Mouse (Mus musculus): ENCODE measurements around the gene Kank4.
"Not testable (repeated sequence)": the region's sequence is repeated elsewhere in the genome, so short reads cannot be mapped to it uniquely, and the experiment has no call there.

Kank4 gene

DNA sequence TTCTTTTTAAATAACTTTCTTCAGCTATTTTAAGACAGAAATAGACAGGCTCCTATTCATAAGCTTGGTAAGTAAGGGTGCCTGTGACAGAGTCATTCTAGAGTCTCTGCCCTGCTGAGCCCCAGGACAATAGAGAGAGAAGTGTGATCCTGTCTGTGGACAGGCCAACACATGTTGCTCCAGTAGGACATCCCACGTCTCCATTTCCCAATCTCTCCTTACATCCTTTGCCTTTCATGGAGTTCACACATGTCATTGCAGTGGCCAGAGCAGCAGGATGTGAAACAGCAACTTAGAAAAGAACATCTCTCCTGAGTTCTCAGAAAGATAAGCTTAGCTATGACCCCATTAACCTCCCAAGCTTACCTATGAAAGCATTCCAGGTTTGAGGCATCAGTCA is 14.4 kb upstream of the Kank4 start:
- DNase-seq (ENCODE audit: low spot score in 2 of 2) = no peak

DNA sequence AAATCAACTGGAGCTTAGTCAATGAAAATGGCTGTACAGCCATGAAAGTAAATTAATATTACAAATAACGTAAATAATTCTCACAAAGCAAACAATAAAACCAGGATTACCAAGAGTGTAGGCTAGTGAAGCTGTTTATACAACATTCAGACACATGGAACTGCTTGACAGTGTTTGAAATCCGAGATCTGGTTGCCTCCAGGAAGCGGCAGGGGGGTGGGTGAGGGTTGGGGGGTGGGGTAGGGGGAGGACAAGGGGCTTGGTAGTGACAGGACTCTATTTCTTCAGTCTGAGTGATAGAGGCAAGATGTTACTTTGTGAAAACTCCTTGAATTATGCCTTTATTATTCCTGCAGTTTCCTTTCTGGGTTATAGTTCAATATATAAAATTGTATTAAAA is 9.4 kb upstream of the Kank4 start:
- no peak for DNase-seq (ENCODE audit: low spot score in 2 of 2)

DNA sequence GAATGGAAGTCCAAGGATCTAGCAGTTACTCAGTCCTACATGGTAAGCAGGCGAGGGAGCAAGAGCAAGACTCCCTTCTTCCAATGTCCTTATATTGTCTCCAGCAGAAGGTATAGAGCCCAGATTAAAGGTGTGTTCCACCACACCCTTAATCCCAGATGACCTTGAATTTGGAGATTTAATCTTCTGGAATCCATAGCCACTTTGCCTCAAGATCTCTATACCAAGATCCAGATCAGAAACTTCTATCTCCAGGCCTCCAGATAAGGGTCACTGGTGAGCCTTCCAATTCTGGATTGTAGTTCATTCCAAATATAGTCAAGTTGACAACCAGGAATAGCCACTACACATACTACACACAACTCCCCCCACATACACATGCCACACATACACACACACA is 6.4 kb upstream of the Kank4 start, which contains the start of gene I0C0044D17Rik:
Gene I0C0044D17Rik (minus strand): TSS at position 101 of the 400 bp plus-strand sequence.
- not testable (repeated sequence) for DNase-seq (ENCODE audit: low spot score in 2 of 2)

DNA sequence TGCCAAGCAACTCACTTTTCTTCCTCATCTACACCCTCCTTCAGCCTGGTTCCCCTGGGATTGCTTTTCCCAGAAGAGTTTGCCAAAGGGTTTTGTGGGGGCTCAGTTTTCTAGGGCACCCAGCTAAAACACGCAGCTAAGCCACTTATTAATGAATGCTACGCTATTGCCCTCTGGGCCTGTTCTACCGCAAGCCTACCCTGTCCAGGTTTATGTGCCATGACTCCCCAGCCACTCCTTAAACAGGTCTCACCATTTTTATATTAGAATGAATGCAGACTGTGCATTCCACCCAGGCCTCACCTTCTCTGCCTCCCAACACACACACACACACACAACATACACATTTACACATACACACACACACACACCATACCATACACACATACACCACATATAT is 5.7 kb upstream of the Kank4 start:
- no peak for DNase-seq (ENCODE audit: low spot score in 2 of 2)

DNA sequence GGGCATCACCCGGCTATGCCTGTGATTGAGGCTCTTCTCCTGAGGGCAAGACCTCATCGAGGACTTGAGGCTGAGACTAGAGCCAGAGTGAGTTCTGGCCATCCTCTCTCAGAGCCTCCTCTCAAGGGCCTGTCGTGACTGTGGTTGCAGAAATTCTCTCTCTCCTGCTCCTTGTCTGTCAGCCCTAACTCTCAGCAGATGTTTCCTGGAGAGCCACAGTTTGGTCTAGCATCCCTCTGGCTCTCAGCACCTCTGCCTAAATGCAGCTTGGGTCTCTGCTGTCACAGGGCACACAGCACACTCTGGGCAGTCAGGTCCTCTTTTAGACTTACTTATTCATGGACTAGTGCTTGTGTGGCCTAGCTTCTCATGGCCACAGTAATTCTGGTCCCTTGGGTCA is 5.1 kb upstream of the Kank4 start:
- no peak for DNase-seq (ENCODE audit: low spot score in 2 of 2)

DNA sequence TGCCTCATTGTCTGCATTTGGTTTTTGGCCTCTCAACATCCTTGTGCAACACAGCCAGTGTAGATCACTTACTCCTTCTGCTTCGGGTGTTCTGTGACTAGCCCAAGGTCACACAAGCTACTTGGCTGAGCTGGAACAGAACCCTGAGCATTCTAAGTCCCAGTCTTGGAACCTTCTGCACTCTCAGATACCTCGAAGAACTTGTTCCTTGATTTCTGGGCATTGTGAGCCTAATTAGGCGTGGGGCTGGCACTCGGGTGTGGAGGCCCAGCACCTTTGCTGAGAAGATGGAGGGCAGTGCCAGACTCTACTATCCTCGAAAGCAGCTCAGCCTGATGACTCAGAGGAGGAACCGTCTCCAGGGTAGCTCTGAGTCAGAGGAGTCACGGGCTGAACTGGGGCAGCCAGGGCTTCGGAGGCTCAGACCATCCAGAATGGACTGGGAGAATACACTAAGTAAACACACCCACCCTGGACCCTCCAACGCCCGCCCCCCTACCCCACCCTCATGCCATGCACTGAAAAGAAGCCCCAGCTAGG is 1.9 kb upstream of the Kank4 start:
- no peak for DNase-seq (ENCODE audit: low spot score in 2 of 2)

DNA sequence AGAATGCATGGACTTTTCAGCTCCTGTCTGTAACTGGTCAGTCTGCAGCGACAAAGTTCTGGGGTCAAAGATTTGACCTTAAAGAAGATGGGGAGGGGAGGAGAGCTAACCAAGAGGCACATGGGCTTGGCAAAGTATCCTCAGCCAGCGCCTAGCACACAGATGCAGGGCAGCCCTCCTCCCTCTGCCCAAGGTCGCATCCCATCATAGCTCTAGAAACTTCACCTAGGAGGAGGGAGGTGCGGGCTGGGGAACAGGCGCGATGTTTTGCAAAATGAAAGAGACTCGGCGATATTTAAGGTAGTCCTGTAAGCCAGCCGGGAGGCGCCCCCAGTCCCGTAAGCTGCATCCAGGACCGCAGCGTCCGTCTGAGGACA is 542 bp downstream of the Kank4 start:
- no peak for DNase-seq (ENCODE audit: low spot score in 2 of 2)

DNA sequence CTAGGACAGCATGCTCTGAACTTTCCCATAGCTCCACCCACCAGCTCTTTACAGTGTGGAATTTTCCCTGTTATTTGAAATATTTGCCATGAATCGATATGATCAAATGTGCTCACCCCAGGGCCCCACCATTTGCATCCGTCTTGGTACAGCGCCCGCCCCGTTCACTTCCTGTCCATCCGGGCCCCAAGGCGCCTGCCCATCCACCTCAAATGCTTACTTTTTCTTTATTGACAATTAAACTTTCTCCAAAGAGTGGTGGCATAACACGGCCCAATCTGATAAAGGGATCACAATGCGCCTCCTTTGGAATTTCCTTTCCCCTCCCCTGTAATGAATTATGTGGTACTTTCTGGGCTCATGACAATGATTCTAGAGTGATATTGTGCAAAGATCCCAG is 11.0 kb downstream of the Kank4 start:
- no peak for DNase-seq (ENCODE audit: low spot score in 2 of 2)

DNA sequence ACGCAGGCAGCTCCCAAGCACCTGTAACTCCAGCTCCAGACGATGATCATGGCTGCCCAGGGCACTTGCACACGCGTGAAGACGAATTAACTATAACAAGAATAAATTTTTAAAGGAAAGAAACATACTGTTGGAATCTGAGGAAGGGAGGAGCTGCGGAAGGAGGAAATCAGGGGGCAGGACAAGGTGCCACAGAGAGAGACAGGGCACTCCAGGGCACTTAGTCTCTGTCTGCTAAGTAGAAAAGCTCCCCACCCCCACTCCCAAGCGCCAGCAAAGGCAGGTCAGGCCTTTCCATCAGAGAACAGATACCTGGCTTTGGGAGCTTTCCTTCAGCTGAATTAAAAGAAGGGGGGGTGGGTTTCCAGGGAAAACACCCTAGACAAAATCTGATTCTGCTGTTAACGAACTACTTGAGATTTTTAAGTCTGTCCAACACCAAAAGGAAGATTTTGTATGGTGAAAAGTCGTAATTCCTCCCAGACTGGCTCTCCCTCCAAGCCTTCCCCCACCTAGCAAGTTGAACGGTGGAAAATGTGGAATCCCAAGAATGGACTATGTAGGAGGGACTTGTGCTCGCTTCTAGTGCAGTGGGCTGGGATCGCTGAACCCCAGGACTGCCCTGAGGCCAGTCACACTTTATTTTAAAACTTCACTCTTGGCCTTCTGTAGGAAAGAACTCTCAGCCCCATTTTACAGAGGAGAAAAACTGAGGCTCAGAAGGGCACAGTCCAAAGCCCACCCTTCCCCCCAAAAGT is 11.9 kb downstream of the Kank4 start:
- no peak for DNase-seq (ENCODE audit: low spot score in 2 of 2)

DNA sequence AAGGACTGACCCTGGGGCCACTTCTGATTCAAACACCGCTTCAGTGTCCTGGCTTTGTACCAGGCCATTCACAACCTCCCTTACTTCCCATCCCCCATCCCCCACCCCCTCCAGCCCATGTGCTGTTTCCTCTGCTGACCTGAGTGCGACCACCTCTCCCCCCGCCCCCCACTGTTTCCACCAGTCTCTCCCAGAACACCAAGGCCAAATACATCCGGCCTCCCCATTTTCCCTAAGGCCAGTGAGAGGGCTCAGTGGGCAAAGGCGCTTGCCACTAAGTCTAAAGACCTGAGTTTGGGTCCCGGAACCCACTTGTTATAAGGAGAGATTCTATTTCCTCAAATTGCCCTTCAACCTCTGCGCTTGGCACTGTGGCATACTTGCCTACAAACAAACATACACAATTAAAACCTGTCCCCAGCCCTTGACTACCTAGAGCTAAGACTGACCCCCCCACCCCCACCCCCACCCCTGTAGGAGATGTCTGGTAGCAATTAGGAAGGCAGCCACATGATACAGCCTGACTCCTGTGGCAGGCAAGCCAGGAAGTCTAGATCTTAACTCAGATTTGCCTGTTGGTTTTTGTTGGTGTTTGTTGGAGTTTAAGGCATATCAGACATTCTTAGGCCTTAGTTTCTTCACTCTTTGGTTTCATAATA is 12.7 kb downstream of the Kank4 start:
- DNase-seq (ENCODE audit: low spot score in 2 of 2) = no peak

DNA sequence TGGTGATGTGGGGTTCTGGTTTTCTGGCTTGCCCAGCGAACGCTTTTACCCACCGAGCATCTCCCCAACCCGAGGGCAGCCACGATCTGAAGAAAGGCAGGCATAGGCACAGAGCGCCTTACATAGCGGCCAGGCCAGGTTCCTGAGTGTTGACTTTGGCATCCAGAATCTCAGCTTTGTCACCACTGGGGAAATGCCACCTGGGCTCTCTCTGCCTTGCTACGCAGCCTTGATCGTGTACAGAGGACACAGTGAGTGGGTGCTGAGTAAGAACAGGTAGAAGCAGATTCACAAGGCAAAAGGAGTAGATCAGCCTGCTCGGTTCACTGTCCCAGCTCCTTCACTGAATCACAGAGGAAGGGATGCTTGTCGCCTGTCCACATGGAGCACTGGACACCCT is 15.6 kb downstream of the Kank4 start:
- DNase-seq (ENCODE audit: low spot score in 2 of 2) = no peak

DNA sequence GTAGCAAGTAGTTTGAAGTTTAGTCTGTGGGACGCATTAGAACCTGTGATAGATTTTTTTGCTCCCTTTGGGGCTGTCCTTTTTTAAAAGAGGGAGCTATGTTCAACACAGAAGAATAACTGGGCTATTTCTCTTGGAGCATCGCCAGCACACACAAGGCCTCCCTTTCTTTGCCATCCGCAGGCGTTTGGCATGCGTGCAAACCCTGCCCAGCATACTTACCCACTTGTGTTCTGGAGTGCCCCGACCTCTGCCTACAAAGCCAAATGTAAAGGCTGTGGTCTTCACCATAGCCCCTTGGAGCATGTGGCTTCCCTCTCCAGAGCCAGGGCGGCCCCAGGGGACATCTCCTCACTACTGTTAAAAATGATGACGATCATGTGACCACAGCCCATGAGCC is 16.5 kb downstream of the Kank4 start:
- DNase-seq (ENCODE audit: low spot score in 2 of 2) = no peak

DNA sequence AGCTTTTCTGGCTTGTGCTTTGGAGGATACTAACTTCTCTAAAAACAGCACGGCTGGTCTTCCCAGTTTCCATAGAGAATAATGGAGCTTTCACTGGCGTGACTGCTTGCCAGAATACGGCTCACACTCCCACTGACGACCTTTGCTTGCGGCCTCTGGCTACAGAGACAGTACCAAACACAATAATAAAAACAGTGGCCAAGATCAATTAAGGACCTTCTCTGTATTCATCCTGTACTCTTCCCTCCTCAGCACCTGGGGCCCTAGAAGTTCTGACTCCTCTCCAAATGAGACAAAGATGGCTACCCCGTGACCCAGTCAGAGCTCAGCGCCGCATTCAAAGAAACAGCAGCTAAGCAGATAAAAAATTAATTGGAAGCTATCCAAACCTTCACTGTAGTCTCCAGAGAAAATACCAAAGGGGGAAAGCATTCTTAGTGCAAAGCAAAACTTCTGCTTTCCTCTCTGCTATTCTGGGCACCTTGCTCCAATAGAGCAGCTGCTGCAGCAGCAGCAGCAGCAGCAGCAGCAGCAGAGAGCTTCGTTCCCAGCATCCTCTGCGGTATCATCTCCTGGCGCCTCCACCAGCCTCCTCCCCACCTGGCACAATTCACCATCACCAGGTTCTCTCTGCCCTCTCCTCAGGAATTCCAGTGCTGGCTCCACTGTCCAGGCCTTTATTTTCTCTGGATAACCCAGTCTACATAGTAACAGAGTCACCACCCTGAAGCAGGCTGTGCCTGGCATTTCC is 20.6 kb downstream of the Kank4 start:
- DNase-seq (ENCODE audit: low spot score in 2 of 2) = no peak

DNA sequence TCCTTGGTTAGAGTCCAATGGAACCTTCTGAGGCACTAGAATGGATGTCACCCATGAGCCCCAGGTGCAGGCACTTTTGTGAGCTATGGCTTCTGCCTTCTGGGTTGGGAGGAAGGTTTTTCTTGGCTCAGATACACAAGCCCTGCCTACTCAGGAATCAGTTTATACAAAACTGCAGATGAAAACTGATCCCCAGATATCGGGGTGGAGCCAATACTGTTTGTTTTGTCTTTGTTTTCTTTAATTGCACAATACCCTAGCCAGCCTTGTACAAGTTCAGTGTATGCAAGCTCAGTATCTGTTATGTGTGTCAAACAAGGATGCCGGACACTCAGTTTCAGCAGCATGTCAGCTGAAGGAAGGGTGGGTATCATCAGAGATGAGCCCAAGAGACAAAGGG is 22.1 kb downstream of the Kank4 start:
- no peak for DNase-seq (ENCODE audit: low spot score in 2 of 2)

DNA sequence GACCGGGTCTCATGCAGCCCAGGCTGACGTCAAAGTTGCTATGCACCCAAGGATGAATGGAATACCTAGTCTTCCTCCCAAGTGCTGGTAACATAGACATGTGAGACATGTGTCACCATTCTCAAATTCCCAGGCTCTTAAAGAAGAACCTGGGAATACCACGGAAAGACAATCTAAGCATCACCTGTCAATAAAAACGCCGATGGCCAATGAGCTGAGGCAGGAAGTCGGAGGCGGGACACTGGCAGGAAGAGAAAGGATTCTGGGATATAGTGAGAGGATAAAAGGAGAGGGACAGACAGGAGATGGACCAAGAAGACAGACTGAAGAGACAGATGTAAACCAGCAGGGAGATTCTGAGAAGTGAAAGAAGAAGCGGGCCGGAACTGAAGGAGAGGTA is 23.9 kb downstream of the Kank4 start:
- DNase-seq (ENCODE audit: low spot score in 2 of 2) = no peak

DNA sequence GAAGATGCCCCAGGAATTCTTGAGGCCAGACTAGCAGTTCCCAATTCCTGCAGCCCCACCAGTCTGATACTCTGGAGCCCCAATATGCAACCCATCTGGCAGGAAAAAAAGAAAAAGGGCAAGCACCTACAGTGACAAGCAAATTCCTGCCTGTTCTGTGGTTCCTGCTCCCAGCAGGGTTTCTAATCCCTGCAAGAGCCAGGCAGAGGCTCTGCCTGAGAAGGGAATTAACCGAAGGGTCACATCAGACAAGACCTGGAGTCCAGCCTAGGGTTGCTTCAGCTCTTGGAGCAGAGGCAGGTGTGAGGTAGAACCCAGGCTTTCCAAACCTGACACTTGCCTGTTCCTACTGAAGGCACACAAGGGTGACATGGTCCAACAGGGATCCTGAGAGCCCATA is 26.6 kb downstream of the Kank4 start:
- DNase-seq (ENCODE audit: low spot score in 2 of 2) = no peak

DNA sequence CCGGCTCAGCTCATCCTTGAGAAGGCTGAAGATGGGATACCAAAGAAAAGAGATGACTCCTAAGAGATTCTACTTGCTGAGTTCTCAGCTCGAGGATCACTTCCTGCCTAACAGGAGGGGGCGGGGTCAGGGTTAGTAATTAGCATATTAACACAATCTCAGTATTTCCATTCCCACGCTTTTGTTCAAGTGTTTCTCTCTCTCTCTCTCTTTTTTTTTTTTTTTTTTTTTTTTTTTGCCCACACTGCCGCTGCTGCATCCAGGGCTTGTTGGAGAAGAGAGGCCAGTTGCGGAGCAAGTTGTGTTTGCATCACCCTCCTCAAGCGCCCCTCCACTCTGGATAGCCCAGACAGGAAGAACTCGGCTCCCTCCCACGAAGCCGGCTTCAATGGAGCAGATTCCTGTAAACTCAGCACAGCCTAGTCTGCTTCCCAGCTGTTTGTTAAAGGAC is 27.5 kb downstream of the Kank4 start:
- DNase-seq (ENCODE audit: low spot score in 2 of 2) = no peak

DNA sequence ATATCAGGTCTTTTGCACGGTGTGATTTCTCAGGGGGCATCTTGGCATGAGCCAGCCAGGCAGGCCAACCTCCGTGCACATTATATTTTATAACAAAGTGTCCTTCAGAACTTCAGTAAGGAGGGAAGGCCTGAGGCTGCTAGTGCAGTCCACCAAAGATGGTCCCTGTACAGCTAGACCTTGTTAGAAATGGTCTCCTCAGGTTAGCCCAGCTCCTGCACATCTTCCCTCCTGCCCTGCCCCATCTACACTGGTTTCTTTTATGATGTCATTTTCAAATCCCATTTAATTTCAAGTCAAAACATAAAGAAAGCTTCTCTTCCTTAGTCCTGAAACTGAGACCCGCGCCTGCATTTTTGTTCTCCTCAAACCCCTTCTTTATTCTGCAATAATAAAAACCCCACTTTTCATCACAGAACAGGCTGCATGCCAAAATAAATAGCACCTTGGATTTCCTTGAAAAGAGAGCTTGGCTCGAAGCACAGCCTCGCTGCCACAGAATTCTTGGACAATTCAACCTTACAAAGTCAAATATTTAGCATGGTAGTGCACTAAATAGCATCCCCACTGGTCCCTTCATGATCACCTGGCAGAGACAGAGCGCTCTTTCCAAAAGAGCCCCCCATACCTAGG is 28.1 kb downstream of the Kank4 start:
- DNase-seq (ENCODE audit: low spot score in 2 of 2) = no peak

DNA sequence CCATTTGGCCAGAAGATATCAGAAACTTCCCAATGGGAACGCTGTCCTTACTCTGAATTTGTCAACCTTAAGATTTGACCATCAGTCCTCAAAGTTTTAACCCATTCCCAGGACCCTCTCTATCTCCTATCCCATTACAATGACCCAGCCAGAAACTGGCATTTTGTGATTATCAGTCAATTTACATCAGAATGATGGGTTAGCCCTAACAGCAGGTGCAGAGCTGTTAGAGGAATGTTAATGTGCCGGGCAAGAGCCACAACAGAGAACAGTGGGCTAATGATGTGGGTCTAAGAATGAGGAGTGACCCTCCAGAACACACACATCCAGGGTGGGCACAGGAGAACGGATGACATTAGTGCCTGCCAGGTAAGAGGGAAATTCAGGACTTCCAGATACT is 31.1 kb downstream of the Kank4 start:
- DNase-seq (ENCODE audit: low spot score in 2 of 2) = no peak

DNA sequence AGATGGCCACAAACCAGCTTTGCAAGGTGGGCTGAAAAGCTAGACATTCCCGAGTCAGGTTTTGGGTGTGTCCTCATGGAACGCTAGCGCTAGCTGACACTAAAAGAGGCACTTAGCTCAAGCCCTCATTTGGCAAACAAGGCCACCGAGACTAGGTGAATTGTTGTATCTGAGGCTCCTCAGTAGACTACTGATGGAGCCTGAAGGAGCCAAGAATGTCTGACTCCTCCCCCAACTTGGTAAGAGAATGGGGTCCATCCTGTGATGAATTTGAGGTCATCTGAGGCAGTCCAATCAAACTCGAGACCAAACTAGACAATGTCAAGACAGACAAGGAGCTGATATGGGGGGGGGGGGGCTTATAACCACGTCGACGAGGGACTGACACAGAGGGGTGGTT is 31.5 kb downstream of the Kank4 start:
- DNase-seq (ENCODE audit: low spot score in 2 of 2) = no peak

DNA sequence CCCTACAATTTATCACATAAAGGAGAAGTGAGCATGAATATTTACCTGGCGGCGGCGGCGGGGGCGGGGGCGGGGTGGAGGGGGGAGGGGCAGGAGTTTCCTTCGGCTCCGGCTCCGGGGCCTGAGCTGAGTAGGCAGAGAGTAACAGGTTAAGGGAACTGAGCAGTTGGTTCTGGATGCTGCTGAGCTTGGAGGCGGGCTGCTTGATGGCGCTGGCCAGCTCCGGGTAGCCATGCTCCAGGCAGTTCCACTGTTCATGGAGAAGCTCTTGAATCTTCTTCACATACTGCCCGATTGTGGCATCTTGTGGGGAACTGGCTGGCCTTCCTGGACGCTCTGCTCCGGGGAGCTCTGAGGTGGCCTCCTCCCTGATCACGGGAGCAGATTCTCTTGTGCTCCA is 39.1 kb downstream of the Kank4 start:
- DNase-seq (ENCODE audit: low spot score in 2 of 2) = no peak

DNA sequence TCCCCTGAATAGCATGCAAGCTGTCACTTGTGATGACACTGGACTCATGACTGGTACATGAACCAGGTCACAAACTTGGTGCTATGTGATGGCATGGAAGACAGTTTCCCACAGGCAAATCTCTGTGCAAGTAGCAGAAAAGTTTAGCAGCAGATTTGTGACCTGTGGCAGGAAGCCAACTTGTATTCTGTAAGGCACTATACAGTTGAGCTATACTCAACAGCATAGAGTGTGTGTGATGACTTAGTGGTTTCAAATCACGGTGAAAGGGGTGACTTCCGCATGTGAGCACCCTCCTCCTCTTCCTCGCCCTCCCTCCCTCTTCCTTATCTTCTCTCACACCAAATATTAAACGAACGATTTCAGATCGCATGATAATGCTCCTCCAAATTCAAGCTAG is 39.9 kb downstream of the Kank4 start:
- DNase-seq (ENCODE audit: low spot score in 2 of 2) = no peak
